Mouse (Mus musculus): ENCODE data around the gene Spsb3. TPM values are rescaled to one million over a fixed set of nuclear protein-coding genes. Genes with fewer than 3 reads are reported as not detected.
A peak's percentile ranks its signal among the peaks of the same experiment; 100 is the strongest.

Spsb3 gene
- polyA plus RNA-seq, 1 experiment from 2014 or later, result 32.0 TPM

GRCm38 (mm10) chr17:24936259-24937237, 50.1 kb downstream of the Spsb3 start, which contains the start of gene Mapk8ip3:
Mapk8ip3 (minus strand) TSS chr17:24936977.
- H3K4me2 ChIP-seq (replicated peaks), result peak within 1 kb of the TSS; percentile 81
- H3K9ac ChIP-seq, result peak within 1 kb of the TSS; percentile 90
- H3K4me1 ChIP-seq (replicated peaks), result peaks cover 13% of the 10 kb centered on the region
- whole genome bisulfite sequencing, result under 1% methylated on average over 78 of the region's 78 CpGs
- no peaks in the 10 kb centered on the region for H3K36me3 ChIP-seq
- peak within 1 kb of the TSS; percentile 99 for H3K4me3 ChIP-seq (replicated peaks)
- H3K27me3 ChIP-seq (replicated peaks), result no peaks in the 10 kb centered on the region
- H3K27ac ChIP-seq, result peak within 1 kb of the TSS; percentile 67
- no peaks in the 10 kb centered on the region for H3K9me3 ChIP-seq
- peak; percentile 98 for ATAC-seq

GRCm38 (mm10) chr17:24937266-24937665, 50.8 kb downstream of the Spsb3 start:
- Histone ChIP-seq H3K27ac (peak overlapping the region; percentile 67; the same call in 1 of the 2 replicates), H3K9ac (peak overlapping the region; percentile 53), H3K36me3 (no peaks in the 10 kb centered on the region), H3K4me2 (replicated peaks) (peak overlapping the region; percentile 81), H3K4me3 (replicated peaks) (peak overlapping the region; percentile 99), H3K9me3 (no peaks in the 10 kb centered on the region), H3K4me1 (replicated peaks) (peaks cover 13% of the 10 kb centered on the region), H3K27me3 (replicated peaks) (no peaks in the 10 kb centered on the region)
- no peak for ATAC-seq
- WGBS, result 44% methylated on average over 6 of the region's 6 CpGs

Other genes starting within 250 kb of the Spsb3 start
- 43.9 and 49.2 TPM in 2 replicates for gene Slc9a3r2, start 236.3 kb upstream of the Spsb3 start, polyA plus RNA-seq (2015; fragmentation: Nextera tagmentation; extraction: Ambion mirVana)
- gene Npw, start 228.2 kb upstream of the Spsb3 start, polyA plus RNA-seq (2015; fragmentation: Nextera tagmentation; extraction: Ambion mirVana), result 0.30 and 0.56 TPM in 2 replicates
- 20.0 and 20.5 TPM in 2 replicates for gene Zfp598, start 217.0 kb upstream of the Spsb3 start, polyA plus RNA-seq (2015; fragmentation: Nextera tagmentation; extraction: Ambion mirVana)
- gene Syngr3, start 196.7 kb upstream of the Spsb3 start, polyA plus RNA-seq (2015; fragmentation: Nextera tagmentation; extraction: Ambion mirVana), result 7.0 and 7.7 TPM in 2 replicates
- gene Gfer, start 190.5 kb upstream of the Spsb3 start, polyA plus RNA-seq (2015; fragmentation: Nextera tagmentation; extraction: Ambion mirVana), result 41.8 and 45.9 TPM in 2 replicates
- 10.3 and 10.4 TPM in 2 replicates for gene Noxo1, start 190.4 kb upstream of the Spsb3 start, polyA plus RNA-seq (2015; fragmentation: Nextera tagmentation; extraction: Ambion mirVana)
- gene Tbl3, start 179.0 kb upstream of the Spsb3 start, polyA plus RNA-seq (2015; fragmentation: Nextera tagmentation; extraction: Ambion mirVana), result 67.3 and 67.5 TPM in 2 replicates
- gene Rnf151, start 168.6 kb upstream of the Spsb3 start, polyA plus RNA-seq (2015; fragmentation: Nextera tagmentation; extraction: Ambion mirVana), result 0.11 and 0.19 TPM in 2 replicates
- gene Rps2, start 168.5 kb upstream of the Spsb3 start, polyA plus RNA-seq (2015; fragmentation: Nextera tagmentation; extraction: Ambion mirVana), result 1,514 and 1,667 TPM in 2 replicates
- gene Ndufb10, start 162.2 kb upstream of the Spsb3 start, polyA plus RNA-seq (2015; fragmentation: Nextera tagmentation; extraction: Ambion mirVana), result 303 and 319 TPM in 2 replicates
- not detected in 2 replicates for gene Rpl3l, start 158.8 kb upstream of the Spsb3 start, polyA plus RNA-seq (2015; fragmentation: Nextera tagmentation; extraction: Ambion mirVana)
- gene Msrb1, start 150.0 kb upstream of the Spsb3 start, polyA plus RNA-seq (2015; fragmentation: Nextera tagmentation; extraction: Ambion mirVana), result 32.4 and 33.9 TPM in 2 replicates
- 0.78 and 0.81 TPM in 2 replicates for gene Hs3st6, start 133.7 kb upstream of the Spsb3 start, polyA plus RNA-seq (2015; fragmentation: Nextera tagmentation; extraction: Ambion mirVana)
- gene Meiob, start 82.4 kb upstream of the Spsb3 start, polyA plus RNA-seq (2015; fragmentation: Nextera tagmentation; extraction: Ambion mirVana), result not detected in 2 replicates
- 55.1 and 69.8 TPM in 2 replicates for gene Hagh, start 46.5 kb upstream of the Spsb3 start, polyA plus RNA-seq (2015; fragmentation: Nextera tagmentation; extraction: Ambion mirVana)
- 77.1 and 77.6 TPM in 2 replicates for gene Fahd1, start 36.3 kb upstream of the Spsb3 start, polyA plus RNA-seq (2015; fragmentation: Nextera tagmentation; extraction: Ambion mirVana)
- gene Igfals, start 20.6 kb upstream of the Spsb3 start, polyA plus RNA-seq (2015; fragmentation: Nextera tagmentation; extraction: Ambion mirVana), result 3.4 and 4.4 TPM in 2 replicates
- gene Nubp2, start 294 bp upstream of the Spsb3 start, polyA plus RNA-seq (2015; fragmentation: Nextera tagmentation; extraction: Ambion mirVana), result 51.5 and 57.9 TPM in 2 replicates
- 27.3 and 27.4 TPM in 2 replicates for gene Eme2, start 8.4 kb downstream of the Spsb3 start, polyA plus RNA-seq (2015; fragmentation: Nextera tagmentation; extraction: Ambion mirVana)
- gene Mrps34, start 8.5 kb downstream of the Spsb3 start, polyA plus RNA-seq (2015; fragmentation: Nextera tagmentation; extraction: Ambion mirVana), result 111 and 117 TPM in 2 replicates
- gene Nme3, start 9.9 kb downstream of the Spsb3 start, polyA plus RNA-seq (2015; fragmentation: Nextera tagmentation; extraction: Ambion mirVana), result 71.7 and 85.4 TPM in 2 replicates
- 22.4 and 23.2 TPM in 2 replicates for gene Mapk8ip3, start 50.3 kb downstream of the Spsb3 start, polyA plus RNA-seq (2015; fragmentation: Nextera tagmentation; extraction: Ambion mirVana)
- 183 and 187 TPM in 2 replicates for gene Jpt2, start 74.0 kb downstream of the Spsb3 start, polyA plus RNA-seq (2015; fragmentation: Nextera tagmentation; extraction: Ambion mirVana)
- gene Cramp1l, start 129.1 kb downstream of the Spsb3 start, polyA plus RNA-seq (2015; fragmentation: Nextera tagmentation; extraction: Ambion mirVana), result 5.2 and 5.3 TPM in 2 replicates
- 12.3 and 14.8 TPM in 2 replicates for gene Ift140, start 129.4 kb downstream of the Spsb3 start, polyA plus RNA-seq (2015; fragmentation: Nextera tagmentation; extraction: Ambion mirVana)
- gene Tmem204, start 196.9 kb downstream of the Spsb3 start, polyA plus RNA-seq (2015; fragmentation: Nextera tagmentation; extraction: Ambion mirVana), result 22.8 and 23.2 TPM in 2 replicates
- gene Telo2, start 229.3 kb downstream of the Spsb3 start, polyA plus RNA-seq (2015; fragmentation: Nextera tagmentation; extraction: Ambion mirVana), result 34.0 and 39.3 TPM in 2 replicates
- 0.15 and 0.25 TPM in 2 replicates for gene Ptx4, start 234.1 kb downstream of the Spsb3 start, polyA plus RNA-seq (2015; fragmentation: Nextera tagmentation; extraction: Ambion mirVana)
- 20.3 and 20.4 TPM in 2 replicates for gene Clcn7, start 246.7 kb downstream of the Spsb3 start, polyA plus RNA-seq (2015; fragmentation: Nextera tagmentation; extraction: Ambion mirVana)

Data from intestine, embryonic 15.5 days (tissue).